Mouse (Mus musculus) testis, adult 2 months (tissue): ENCODE results near the gene Gm37240. TPM values are rescaled to one million over a fixed set of nuclear protein-coding genes. Genes with fewer than 3 reads are reported as not detected.

ENCODE experiments used
- H3K27ac ChIP-seq: fragments of 200-500 bp; 2 replicates; pipeline ENCODE4 v1.5.1; 2012; ENCODE audit warnings: low read depth, low read length; ENCODE audit not compliant: control insufficient read depth, insufficient read depth
- H3K27me3 ChIP-seq: fragments of 200-500 bp; 2 replicates; pipeline ENCODE4 v1.6.1; 2012; ENCODE audit warnings: mild to moderate bottlenecking, low read length, moderate library complexity; ENCODE audit not compliant: control insufficient read depth, insufficient read depth
- H3K36me3 ChIP-seq: fragments of 200-500 bp; 2 replicates; pipeline ENCODE4 v1.6.1; 2012; ENCODE audit warnings: mild to moderate bottlenecking, low read length; ENCODE audit not compliant: control insufficient read depth, insufficient read depth
- H3K4me1 ChIP-seq: fragments of 200-500 bp; 2 replicates; pipeline ENCODE4 v1.6.1; 2012; ENCODE audit warnings: low read length; ENCODE audit not compliant: control insufficient read depth, insufficient read depth
- H3K4me3 ChIP-seq: fragments of 200-500 bp; 2 replicates; pipeline ENCODE4 v1.5.1; 2012; ENCODE audit warnings: low read depth, mild to moderate bottlenecking, low read length, moderate library complexity, mixed read lengths; ENCODE audit not compliant: control insufficient read depth
- CTCF ChIP-seq: fragments of 200-500 bp; IDR thresholded peaks from 2 replicates; pipeline ENCODE4 v1.5.1; 2012; ENCODE audit warnings: low read depth, mild to moderate bottlenecking, inconsistent platforms, low read length, moderate library complexity; ENCODE audit not compliant: control insufficient read depth, insufficient read depth, insufficient replicate concordance
- POLR2A ChIP-seq: fragments of 200-500 bp; IDR thresholded peaks from 2 replicates; pipeline ENCODE4 v1.6.1; 2012; ENCODE audit warnings: low read depth, mild to moderate bottlenecking, inconsistent platforms, low read length, moderate library complexity; ENCODE audit not compliant: control insufficient read depth
- polyA plus RNA-seq: library from polyadenylated mRNA; depleted of rRNA; stranded (reverse); fragments of >200 nt; gene quantifications from 2 replicates; pipeline ENCODE4 v1.2.3, GENCODE M21; 2012

Gm37240 gene
- polyA plus RNA-seq, 1 experiment, result not detected

DNA sequence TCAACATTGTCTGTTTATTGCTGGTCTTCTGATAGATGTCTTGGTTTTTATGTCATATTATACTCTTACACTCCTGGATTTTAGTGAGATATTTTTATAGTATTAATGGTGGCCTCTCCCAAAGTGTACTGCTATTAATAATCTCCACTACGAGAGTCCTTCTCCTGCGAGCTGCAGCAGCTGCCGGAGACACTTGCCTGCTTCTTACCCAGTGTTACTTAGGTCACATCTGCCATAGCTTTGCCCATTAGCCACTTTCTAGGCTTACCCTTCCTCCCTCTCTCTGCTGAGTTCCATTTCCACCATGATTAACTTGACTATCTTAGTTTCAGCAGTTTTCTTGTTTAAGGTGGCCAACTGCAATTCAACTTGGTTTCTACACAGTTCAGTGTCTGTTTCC lies 956.6 kb downstream of the Gm37240 start:
- TF ChIP-seq POLR2A, result no peak
- H3K4me3 ChIP-seq, result no peak overlapping the region
- no peaks in the 10 kb centered on the region for H3K27me3 ChIP-seq
- H3K36me3 ChIP-seq, result no peaks in the 10 kb centered on the region
- no peaks in the 10 kb centered on the region for H3K4me1 ChIP-seq
- H3K27ac ChIP-seq, result no peak overlapping the region

DNA sequence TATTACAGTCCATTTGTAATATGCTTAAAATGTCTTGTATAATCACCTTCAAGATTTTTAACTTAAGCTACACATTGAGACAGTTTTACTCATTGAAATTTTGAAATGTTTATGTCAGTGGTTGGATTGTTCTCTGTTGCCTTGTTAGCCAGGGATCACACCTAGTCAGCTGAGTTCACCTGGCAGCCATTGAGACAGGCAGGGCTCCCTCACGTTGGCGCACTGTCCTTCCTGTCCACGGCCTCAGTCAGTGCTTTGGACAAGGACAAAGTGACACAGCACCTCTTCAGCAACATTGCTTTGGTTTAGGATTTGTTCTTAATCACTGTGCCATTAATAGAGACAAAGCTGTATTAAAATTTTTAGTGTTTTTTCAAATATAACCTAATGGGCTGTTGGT lies 958.1 kb downstream of the Gm37240 start:
- TF ChIP-seq POLR2A (no peak), CTCF (no peak)
- Histone ChIP-seq H3K36me3 (no peaks in the 10 kb centered on the region), H3K27me3 (no peaks in the 10 kb centered on the region), H3K4me3 (no peak overlapping the region), H3K27ac (no peak overlapping the region), H3K4me1 (no peaks in the 10 kb centered on the region)

GRCm38 (mm10) chr3:84927901-84928300 lies 959.4 kb downstream of the Gm37240 start:
- Histone ChIP-seq H3K4me3 (no peak overlapping the region), H3K27me3 (no peaks in the 10 kb centered on the region), H3K36me3 (no peaks in the 10 kb centered on the region), H3K4me1 (no peaks in the 10 kb centered on the region), H3K27ac (no peak overlapping the region)
- TF ChIP-seq CTCF (no peak), POLR2A (no peak)

DNA sequence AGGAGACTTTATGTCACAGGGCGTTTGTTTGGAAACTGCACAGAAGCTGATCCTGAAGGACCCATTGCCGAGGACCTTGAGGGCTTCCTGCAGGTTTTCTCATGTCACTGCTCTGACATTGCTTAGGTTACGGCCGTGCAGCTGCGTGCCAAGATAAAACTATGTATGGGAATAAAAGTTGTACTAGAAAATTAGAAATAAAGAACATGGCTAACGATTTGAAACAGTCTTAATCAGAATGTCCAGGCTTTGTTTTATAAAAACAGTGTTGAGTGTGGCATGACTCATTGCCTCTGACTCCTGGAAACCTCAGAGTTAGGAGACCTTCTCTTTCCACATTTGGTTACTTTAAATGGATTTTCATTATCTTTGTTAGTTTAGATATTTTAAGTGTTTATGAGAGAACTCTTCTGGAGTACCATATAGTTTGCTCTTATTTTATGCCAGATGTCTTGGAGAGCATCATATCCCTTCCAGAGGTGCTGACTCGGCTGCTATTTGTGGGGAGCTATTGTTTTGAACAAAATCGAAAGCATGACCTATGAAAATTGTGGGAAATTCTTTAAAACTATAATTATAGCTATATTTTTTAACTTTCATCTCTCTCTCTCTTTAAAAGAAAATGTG lies 960.0 kb downstream of the Gm37240 start:
- Histone ChIP-seq H3K27ac (no peak overlapping the region), H3K27me3 (no peaks in the 10 kb centered on the region), H3K4me1 (no peaks in the 10 kb centered on the region), H3K4me3 (no peak overlapping the region), H3K36me3 (no peaks in the 10 kb centered on the region)
- no peak for TF ChIP-seq POLR2A
- TF ChIP-seq CTCF, result no peak

DNA sequence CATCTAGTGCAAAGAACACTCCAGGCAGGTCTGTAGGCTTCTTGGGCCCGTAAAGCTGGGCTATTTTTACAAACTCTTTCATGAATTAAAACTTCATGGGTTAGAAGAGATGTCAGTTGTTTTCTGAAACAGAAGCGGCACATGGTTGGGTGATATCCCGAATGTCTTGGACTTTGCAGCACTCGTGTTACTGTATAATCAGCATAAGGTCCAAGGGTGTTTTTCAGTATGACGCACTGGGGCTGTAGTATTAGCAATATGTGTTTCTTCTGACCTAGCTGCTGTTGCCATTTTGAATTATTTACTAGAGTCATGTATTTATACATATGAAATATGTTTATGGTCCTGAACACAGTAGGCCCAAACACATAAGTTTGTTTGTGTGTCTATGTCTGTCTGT lies 961.2 kb downstream of the Gm37240 start:
- Histone ChIP-seq H3K27me3 (no peaks in the 10 kb centered on the region), H3K4me1 (no peaks in the 10 kb centered on the region), H3K36me3 (no peaks in the 10 kb centered on the region), H3K27ac (no peak overlapping the region), H3K4me3 (no peak overlapping the region)
- no peak for TF ChIP-seq POLR2A
- no peak for TF ChIP-seq CTCF

GRCm38 (mm10) chr3:84925229-84925628 lies 962.1 kb downstream of the Gm37240 start:
- Histone ChIP-seq H3K27ac (no peak overlapping the region), H3K4me3 (no peak overlapping the region), H3K4me1 (no peaks in the 10 kb centered on the region), H3K27me3 (no peaks in the 10 kb centered on the region), H3K36me3 (no peaks in the 10 kb centered on the region)
- TF ChIP-seq CTCF (no peak), POLR2A (no peak)

DNA sequence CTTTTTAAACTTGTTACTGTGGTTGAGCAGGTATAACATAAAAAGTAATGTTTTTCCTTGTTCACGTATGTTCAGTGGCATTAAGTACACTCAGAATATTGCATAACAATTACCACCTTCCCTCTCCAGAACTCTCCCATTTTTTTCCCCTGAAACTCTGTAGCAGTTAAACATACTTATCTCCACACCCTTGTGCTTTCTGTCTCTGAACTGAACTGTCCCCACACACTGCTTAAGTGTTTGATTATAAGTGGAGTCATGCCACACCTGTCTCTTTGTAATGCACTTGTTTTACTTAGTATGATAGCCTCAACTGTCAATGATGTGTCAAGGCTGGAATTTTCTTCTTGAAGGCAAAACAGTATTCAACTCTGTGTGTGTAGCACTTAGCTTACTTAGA lies 963.6 kb downstream of the Gm37240 start:
- Histone ChIP-seq H3K4me3 (no peak overlapping the region), H3K36me3 (no peaks in the 10 kb centered on the region), H3K27me3 (no peaks in the 10 kb centered on the region), H3K27ac (no peak overlapping the region), H3K4me1 (no peaks in the 10 kb centered on the region)
- TF ChIP-seq POLR2A, result no peak
- no peak for TF ChIP-seq CTCF

DNA sequence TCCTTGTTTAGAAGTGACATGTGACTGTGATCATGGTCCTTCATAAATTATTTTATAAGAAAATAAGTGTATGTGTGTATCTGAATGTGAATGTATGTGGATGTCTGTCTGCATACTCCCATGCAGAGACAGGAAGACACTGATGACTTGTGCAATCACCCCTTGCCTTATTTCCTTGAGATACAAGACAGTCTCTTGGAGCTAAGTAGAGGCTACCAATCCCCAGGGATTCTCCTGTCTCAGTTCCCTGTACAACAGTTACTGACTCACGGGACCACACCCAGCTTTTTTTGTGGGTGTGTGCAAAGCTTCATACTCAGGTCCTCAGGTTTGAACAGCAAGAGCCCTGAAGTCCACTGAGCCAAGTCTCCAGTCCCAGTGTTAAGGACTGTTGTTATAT lies 964.1 kb downstream of the Gm37240 start:
- H3K27me3 ChIP-seq, result no peaks in the 10 kb centered on the region
- H3K4me1 ChIP-seq, result no peaks in the 10 kb centered on the region
- H3K36me3 ChIP-seq, result no peaks in the 10 kb centered on the region
- no peak for TF ChIP-seq POLR2A
- TF ChIP-seq CTCF, result no peak
- no peak overlapping the region for H3K27ac ChIP-seq
- H3K4me3 ChIP-seq, result no peak overlapping the region
